Mouse (Mus musculus): ENCODE results near the gene Tbc1d8. TPM values are rescaled to one million over a fixed set of nuclear protein-coding genes. Genes with fewer than 3 reads are reported as not detected.

Gene Tbc1d8
- polyA plus RNA-seq, 1 experiment from 2014 or later, result 6.4 TPM

GRCm38 (mm10) chr1:39429015-39429414 is 49.5 kb downstream of the Tbc1d8 start:
- DNase-seq (ENCODE audit: low spot score), result no peak
- H3K4me3 ChIP-seq (ENCODE audit: low read depth, low read length), result no peak overlapping the region
- ATAC-seq (ENCODE audit: insufficient read depth, low FRiP score, low TSS enrichment), result no peak

GRCm38 (mm10) chr1:39428280-39428679 is 50.3 kb downstream of the Tbc1d8 start:
- WGBS, result 81% methylated on average over 4 of the region's 4 CpGs
- Histone ChIP-seq H3K4me2 (ENCODE audit: low read depth) (no peak overlapping the region), H3K9me3 (ENCODE audit: control insufficient read depth, low read length) (no peaks in the 10 kb centered on the region), H3K9ac (ENCODE audit: low read length) (no peak overlapping the region), H3K27ac (ENCODE audit: low read depth, low read length) (no peak overlapping the region), H3K4me1 (ENCODE audit: control insufficient read depth, insufficient read depth, low read length) (no peaks in the 10 kb centered on the region), H3K36me3 (ENCODE audit: control insufficient read depth, insufficient read depth, low read length) (no peaks in the 10 kb centered on the region), H3K27me3 (ENCODE audit: control insufficient read depth, insufficient read depth, low read length) (no peaks in the 10 kb centered on the region), H3K4me3 (ENCODE audit: low read depth, low read length) (no peak overlapping the region)
- ATAC-seq (ENCODE audit: insufficient read depth, low FRiP score, low TSS enrichment), result no peak
- DNase-seq (ENCODE audit: low spot score), result no peak

More at GRCm38 (mm10) chr1:39429015-39429414, 49.5 kb downstream of the Tbc1d8 start:
- Histone ChIP-seq H3K27ac (ENCODE audit: low read depth, low read length) (no peak overlapping the region), H3K4me2 (ENCODE audit: low read depth) (no peak overlapping the region), H3K9ac (ENCODE audit: low read length) (no peak overlapping the region), H3K36me3 (ENCODE audit: control insufficient read depth, insufficient read depth, low read length) (no peaks in the 10 kb centered on the region), H3K4me1 (ENCODE audit: control insufficient read depth, insufficient read depth, low read length) (no peaks in the 10 kb centered on the region), H3K27me3 (ENCODE audit: control insufficient read depth, insufficient read depth, low read length) (no peaks in the 10 kb centered on the region), H3K9me3 (ENCODE audit: control insufficient read depth, low read length) (no peaks in the 10 kb centered on the region)
- WGBS, result 91% methylated on average over 5 of the region's 5 CpGs

- 92% methylated on average over 9 of the region's 9 CpGs for WGBS
- no peak overlapping the region for H3K4me3 ChIP-seq (ENCODE audit: low read depth, low read length)
- H3K9ac ChIP-seq (ENCODE audit: low read length), result no peak overlapping the region
- no peak overlapping the region for H3K4me2 ChIP-seq (ENCODE audit: low read depth)
- no peaks in the 10 kb centered on the region for H3K4me1 ChIP-seq (ENCODE audit: control insufficient read depth, insufficient read depth, low read length)
- DNase-seq (ENCODE audit: low spot score) (no peak), ATAC-seq (ENCODE audit: insufficient read depth, low FRiP score, low TSS enrichment) (no peak)
- H3K36me3 ChIP-seq (ENCODE audit: control insufficient read depth, insufficient read depth, low read length), result no peaks in the 10 kb centered on the region
- H3K9me3 ChIP-seq (ENCODE audit: control insufficient read depth, low read length), result no peaks in the 10 kb centered on the region
- H3K27ac ChIP-seq (ENCODE audit: low read depth, low read length), result no peak overlapping the region
- H3K27me3 ChIP-seq (ENCODE audit: control insufficient read depth, insufficient read depth, low read length), result no peaks in the 10 kb centered on the region
These were observed 53.1 kb downstream of the Tbc1d8 start for GRCm38 (mm10) chr1:39425497-39425896.

GRCm38 (mm10) chr1:39420987-39421386 is 57.6 kb downstream of the Tbc1d8 start:
- no peak for ATAC-seq (ENCODE audit: insufficient read depth, low FRiP score, low TSS enrichment)
- no peak for DNase-seq (ENCODE audit: low spot score)
- Histone ChIP-seq H3K27ac (ENCODE audit: low read depth, low read length) (no peak overlapping the region), H3K4me1 (ENCODE audit: control insufficient read depth, insufficient read depth, low read length) (no peaks in the 10 kb centered on the region), H3K9ac (ENCODE audit: low read length) (no peak overlapping the region), H3K36me3 (ENCODE audit: control insufficient read depth, insufficient read depth, low read length) (no peaks in the 10 kb centered on the region), H3K27me3 (ENCODE audit: control insufficient read depth, insufficient read depth, low read length) (no peaks in the 10 kb centered on the region), H3K9me3 (ENCODE audit: control insufficient read depth, low read length) (no peaks in the 10 kb centered on the region), H3K4me2 (ENCODE audit: low read depth) (no peak overlapping the region), H3K4me3 (ENCODE audit: low read depth, low read length) (no peak overlapping the region)
- WGBS, result 93% methylated on average over 6 of the region's 6 CpGs

GRCm38 (mm10) chr1:39418852-39419251 is 59.7 kb downstream of the Tbc1d8 start:
- no peaks in the 10 kb centered on the region for H3K9me3 ChIP-seq (ENCODE audit: control insufficient read depth, low read length)
- no peak overlapping the region for H3K4me2 ChIP-seq (ENCODE audit: low read depth)
- no peaks in the 10 kb centered on the region for H3K27me3 ChIP-seq (ENCODE audit: control insufficient read depth, insufficient read depth, low read length)
- no peak overlapping the region for H3K4me3 ChIP-seq (ENCODE audit: low read depth, low read length)
- H3K4me1 ChIP-seq (ENCODE audit: control insufficient read depth, insufficient read depth, low read length), result no peaks in the 10 kb centered on the region
- no peak for ATAC-seq (ENCODE audit: insufficient read depth, low FRiP score, low TSS enrichment)
- H3K9ac ChIP-seq (ENCODE audit: low read length), result no peak overlapping the region
- no peak for DNase-seq (ENCODE audit: low spot score)
- 87% methylated on average over 9 of the region's 9 CpGs for WGBS
- H3K27ac ChIP-seq (ENCODE audit: low read depth, low read length), result no peak overlapping the region
- H3K36me3 ChIP-seq (ENCODE audit: control insufficient read depth, insufficient read depth, low read length), result no peaks in the 10 kb centered on the region

GRCm38 (mm10) chr1:39417817-39418216 is 60.7 kb downstream of the Tbc1d8 start:
- 58% methylated on average over 12 of the region's 12 CpGs for WGBS
- Histone ChIP-seq H3K9ac (ENCODE audit: low read length) (no peak overlapping the region), H3K36me3 (ENCODE audit: control insufficient read depth, insufficient read depth, low read length) (no peaks in the 10 kb centered on the region), H3K4me2 (ENCODE audit: low read depth) (no peak overlapping the region), H3K27me3 (ENCODE audit: control insufficient read depth, insufficient read depth, low read length) (no peaks in the 10 kb centered on the region), H3K4me3 (ENCODE audit: low read depth, low read length) (no peak overlapping the region), H3K4me1 (ENCODE audit: control insufficient read depth, insufficient read depth, low read length) (no peaks in the 10 kb centered on the region), H3K27ac (ENCODE audit: low read depth, low read length) (no peak overlapping the region), H3K9me3 (ENCODE audit: control insufficient read depth, low read length) (no peaks in the 10 kb centered on the region)
- ATAC-seq (ENCODE audit: insufficient read depth, low FRiP score, low TSS enrichment), result no peak
- no peak for DNase-seq (ENCODE audit: low spot score)

- 67% methylated on average over 19 of the region's 19 CpGs for WGBS
- Histone ChIP-seq H3K36me3 (ENCODE audit: control insufficient read depth, insufficient read depth, low read length) (no peaks in the 10 kb centered on the region), H3K9ac (ENCODE audit: low read length) (no peak overlapping the region), H3K4me2 (ENCODE audit: low read depth) (no peak overlapping the region), H3K27me3 (ENCODE audit: control insufficient read depth, insufficient read depth, low read length) (no peaks in the 10 kb centered on the region), H3K4me1 (ENCODE audit: control insufficient read depth, insufficient read depth, low read length) (peaks cover 5% of the 10 kb centered on the region; the same call in 1 of the 2 replicates), H3K4me3 (ENCODE audit: low read depth, low read length) (no peak overlapping the region), H3K9me3 (ENCODE audit: control insufficient read depth, low read length) (no peaks in the 10 kb centered on the region), H3K27ac (ENCODE audit: low read depth, low read length) (no peak overlapping the region)
- ATAC-seq (ENCODE audit: insufficient read depth, low FRiP score, low TSS enrichment) (no peak), DNase-seq (ENCODE audit: low spot score) (no peak)
These were observed 68.3 kb downstream of the Tbc1d8 start for GRCm38 (mm10) chr1:39410085-39410821.

GRCm38 (mm10) chr1:39408668-39409067 is 69.9 kb downstream of the Tbc1d8 start:
- Histone ChIP-seq H3K9me3 (ENCODE audit: control insufficient read depth, low read length) (no peaks in the 10 kb centered on the region), H3K4me3 (ENCODE audit: low read depth, low read length) (no peak overlapping the region), H3K9ac (ENCODE audit: low read length) (no peak overlapping the region), H3K4me2 (ENCODE audit: low read depth) (no peak overlapping the region), H3K4me1 (ENCODE audit: control insufficient read depth, insufficient read depth, low read length) (peaks cover 5% of the 10 kb centered on the region; the same call in 1 of the 2 replicates), H3K27ac (ENCODE audit: low read depth, low read length) (no peak overlapping the region), H3K27me3 (ENCODE audit: control insufficient read depth, insufficient read depth, low read length) (no peaks in the 10 kb centered on the region), H3K36me3 (ENCODE audit: control insufficient read depth, insufficient read depth, low read length) (no peaks in the 10 kb centered on the region)
- 53% methylated on average over 7 of the region's 7 CpGs for WGBS
- no peak for DNase-seq (ENCODE audit: low spot score)
- no peak for ATAC-seq (ENCODE audit: insufficient read depth, low FRiP score, low TSS enrichment)

- H3K36me3 ChIP-seq (ENCODE audit: control insufficient read depth, insufficient read depth, low read length), result no peaks in the 10 kb centered on the region
- H3K9ac ChIP-seq (ENCODE audit: low read length), result no peak overlapping the region
- H3K27ac ChIP-seq (ENCODE audit: low read depth, low read length), result no peak overlapping the region
- no peaks in the 10 kb centered on the region for H3K9me3 ChIP-seq (ENCODE audit: control insufficient read depth, low read length)
- DNase-seq (ENCODE audit: low spot score) (no peak), ATAC-seq (ENCODE audit: insufficient read depth, low FRiP score, low TSS enrichment) (no peak)
- H3K4me2 ChIP-seq (ENCODE audit: low read depth), result no peak overlapping the region
- no peak overlapping the region for H3K4me3 ChIP-seq (ENCODE audit: low read depth, low read length)
- 89% methylated on average over 6 of the region's 6 CpGs for WGBS
- H3K4me1 ChIP-seq (ENCODE audit: control insufficient read depth, insufficient read depth, low read length), result peaks cover 5% of the 10 kb centered on the region; the same call in 1 of the 2 replicates
- no peaks in the 10 kb centered on the region for H3K27me3 ChIP-seq (ENCODE audit: control insufficient read depth, insufficient read depth, low read length)
These were observed 70.4 kb downstream of the Tbc1d8 start for GRCm38 (mm10) chr1:39408123-39408522.

All from neural tube, embryonic 11.5 days (tissue).